Mouse (Mus musculus) stomach, embryonic 15.5 days (tissue): Measurements from ENCODE around the gene Epas1. TPM values are rescaled to one million over a fixed set of nuclear protein-coding genes. Genes with fewer than 3 reads are reported as not detected.
A peak's percentile ranks its signal among the peaks of the same experiment; 100 is the strongest.

ENCODE experiments used
- ATAC-seq: fragments of 200-750 bp; cut with Nextera tagmentation; 2 replicates; pipeline ENCODE4 v1.8.0; 2017; ENCODE audit warnings: low read depth, moderate number of reproducible peaks, moderate TSS enrichment; ENCODE audit not compliant: insufficient read depth, low FRiP score
- H3K27ac ChIP-seq: fragments of 300-500 bp; sonication (generic); 2 replicates; pipeline ENCODE4 v1.5.1; 2015; ENCODE audit warnings: mild to moderate bottlenecking, inconsistent platforms
- H3K27me3 ChIP-seq: fragments of 300-500 bp; sonication (generic); replicated peaks from 2 replicates; pipeline ENCODE4 v1.6.1; 2015; ENCODE audit warnings: inconsistent platforms
- H3K36me3 ChIP-seq: fragments of 300-500 bp; sonication (generic); 2 replicates; pipeline ENCODE4 v1.6.1; 2015; ENCODE audit warnings: inconsistent platforms
- H3K4me1 ChIP-seq: fragments of 300-500 bp; sonication (generic); 2 replicates; pipeline ENCODE4 v1.6.1; 2015; ENCODE audit warnings: inconsistent platforms
- H3K4me2 ChIP-seq: fragments of 300-500 bp; sonication (generic); 2 replicates; pipeline ENCODE4 v1.6.1; 2015; ENCODE audit warnings: mild to moderate bottlenecking, inconsistent platforms
- H3K4me3 ChIP-seq: fragments of 300-500 bp; sonication (generic); replicated peaks from 2 replicates; pipeline ENCODE4 v1.5.1; 2015; ENCODE audit warnings: inconsistent platforms
- H3K9ac ChIP-seq: fragments of 300-500 bp; sonication (generic); 2 replicates; pipeline ENCODE4 v1.6.1; 2015; ENCODE audit warnings: inconsistent platforms
- H3K9me3 ChIP-seq: fragments of 300-500 bp; sonication (generic); 2 replicates; pipeline ENCODE4 v1.6.1; 2016; ENCODE audit warnings: inconsistent platforms
- WGBS: fragments of 180-500 bp; shearing (Covaris S2); methylation state at CpG from one replicate; pipeline ENCODE4 v1.1.7; 2015; 5-methylcytosine and 5-hydroxymethylcytosine counted together
- polyA plus RNA-seq: library from polyadenylated mRNA; unstranded; fragments of >200 nt; fragmentation: Nextera tagmentation; extraction: Ambion mirVana; gene quantifications from 2 replicates; pipeline ENCODE4 v1.2.1, GENCODE M21; 2015

Epas1 gene
- 4.2 and 5.1 TPM in 2 replicates for polyA plus RNA-seq

- peak within 1 kb of the TSS; percentile 24; the same call in 1 of the 2 replicates for H3K9ac ChIP-seq
- H3K4me3 ChIP-seq: peak within 1 kb of the TSS; percentile 53
- peak within 1 kb of the TSS; percentile 54; the same call in 1 of the 2 replicates for H3K27ac ChIP-seq
- H3K36me3 ChIP-seq: no peaks in the 10 kb centered on the region
- H3K4me1 ChIP-seq: peaks cover 18% of the 10 kb centered on the region
- peak within 1 kb of the TSS; percentile 92 for H3K4me2 ChIP-seq
- under 1% methylated on average over 56 of the region's 60 CpGs for WGBS
- peaks cover 22% of the 10 kb centered on the region; the same call in 1 of the 2 replicates for H3K27me3 ChIP-seq
- no peaks in the 10 kb centered on the region for H3K9me3 ChIP-seq
- ATAC-seq: peak; percentile 97
Measured at GRCm38 (mm10) chr17:86753130-86753821, at the start of gene Epas1. TSS of gene Epas1 (plus strand) at chr17:86753700.

- 74% methylated on average over 3 of the region's 3 CpGs for WGBS
- no peak overlapping the region for H3K27ac ChIP-seq
- ATAC-seq: no peak
- H3K36me3 ChIP-seq: no peaks in the 10 kb centered on the region
- H3K4me3 ChIP-seq: no peak overlapping the region
- no peaks in the 10 kb centered on the region for H3K4me1 ChIP-seq
- H3K4me2 ChIP-seq: no peak overlapping the region
- H3K27me3 ChIP-seq: no peaks in the 10 kb centered on the region
- no peak overlapping the region for H3K9ac ChIP-seq
- H3K9me3 ChIP-seq: no peaks in the 10 kb centered on the region
Measured at GRCm38 (mm10) chr17:86705236-86705635, 48.3 kb upstream of the Epas1 start.

DNA sequence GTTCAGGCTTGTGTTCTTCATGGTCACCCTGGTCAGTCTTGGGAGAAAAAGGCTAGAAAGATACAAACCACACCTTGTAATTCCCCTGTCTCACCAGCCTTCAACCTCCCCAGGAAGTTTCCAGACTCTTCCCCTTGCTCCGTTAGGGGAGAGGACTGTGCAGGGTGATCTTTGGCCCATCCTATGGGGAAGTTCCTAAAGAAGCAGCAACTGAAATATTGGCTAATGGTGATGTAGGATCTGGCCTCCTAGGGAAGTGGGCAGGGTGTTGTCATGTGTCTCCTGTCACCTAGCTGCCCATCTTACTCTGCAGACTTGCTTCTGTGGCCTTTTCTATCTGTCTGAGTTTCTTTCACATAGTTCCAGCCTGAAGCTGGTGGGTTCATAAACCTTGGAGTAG lies 47.0 kb upstream of the Epas1 start:
- Histone ChIP-seq H3K9ac (no peak overlapping the region), H3K27ac (no peak overlapping the region), H3K4me2 (no peak overlapping the region), H3K4me3 (no peak overlapping the region), H3K36me3 (no peaks in the 10 kb centered on the region), H3K4me1 (no peaks in the 10 kb centered on the region), H3K27me3 (no peaks in the 10 kb centered on the region), H3K9me3 (no peaks in the 10 kb centered on the region)
- 43% methylated on average over 1 of the region's 1 CpGs for WGBS
- no peak for ATAC-seq

DNA sequence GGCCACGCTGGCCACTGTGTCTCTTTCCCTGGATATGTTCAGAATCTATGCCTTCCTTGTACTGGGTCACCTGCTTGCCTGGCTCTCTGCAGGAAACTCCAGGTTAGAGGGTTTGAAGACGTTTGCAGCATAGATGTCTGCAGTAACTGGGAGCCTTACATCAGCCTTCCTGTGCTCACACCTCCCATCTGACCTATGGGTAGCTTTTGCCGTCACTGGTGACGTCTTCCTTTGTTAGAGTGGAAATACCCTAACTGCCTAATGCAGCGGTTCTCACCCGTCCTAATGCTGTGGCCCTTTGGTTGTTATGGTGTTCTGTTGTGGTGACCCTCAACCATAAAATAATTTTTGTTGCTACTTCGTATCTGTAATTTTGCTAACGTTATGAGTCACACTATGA lies 43.7 kb upstream of the Epas1 start:
- Histone ChIP-seq H3K4me1 (no peaks in the 10 kb centered on the region), H3K4me2 (no peak overlapping the region), H3K27me3 (no peaks in the 10 kb centered on the region), H3K4me3 (no peak overlapping the region), H3K36me3 (no peaks in the 10 kb centered on the region), H3K27ac (no peak overlapping the region), H3K9me3 (no peaks in the 10 kb centered on the region), H3K9ac (no peak overlapping the region)
- no peak for ATAC-seq
- WGBS: 80% methylated on average over 8 of the region's 8 CpGs

DNA sequence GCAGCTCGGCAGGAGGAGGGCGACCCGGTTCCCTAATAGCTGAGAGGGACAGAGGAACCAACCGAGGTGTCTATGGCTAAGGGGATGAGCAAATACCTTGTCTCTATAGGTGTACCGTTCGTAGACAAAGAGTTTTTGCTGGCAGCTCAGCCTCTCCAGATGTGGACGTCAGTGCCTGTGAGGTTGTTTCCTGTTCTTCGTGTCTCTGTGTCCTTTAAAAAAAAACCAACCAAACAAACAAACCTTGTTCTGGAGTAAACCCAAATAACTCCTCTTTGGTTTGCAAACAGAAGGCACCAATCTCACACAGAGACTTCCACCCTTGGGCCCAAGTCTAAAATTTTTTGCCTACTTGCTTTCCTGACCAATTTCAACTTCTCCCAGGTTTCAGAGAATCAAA lies 43.1 kb upstream of the Epas1 start:
- 70% methylated on average over 8 of the region's 8 CpGs for WGBS
- no peaks in the 10 kb centered on the region for H3K9me3 ChIP-seq
- H3K27me3 ChIP-seq: no peaks in the 10 kb centered on the region
- no peak overlapping the region for H3K9ac ChIP-seq
- H3K4me2 ChIP-seq: no peak overlapping the region
- H3K36me3 ChIP-seq: no peaks in the 10 kb centered on the region
- H3K27ac ChIP-seq: no peak overlapping the region
- H3K4me1 ChIP-seq: no peaks in the 10 kb centered on the region
- H3K4me3 ChIP-seq: no peak overlapping the region
- no peak for ATAC-seq

DNA sequence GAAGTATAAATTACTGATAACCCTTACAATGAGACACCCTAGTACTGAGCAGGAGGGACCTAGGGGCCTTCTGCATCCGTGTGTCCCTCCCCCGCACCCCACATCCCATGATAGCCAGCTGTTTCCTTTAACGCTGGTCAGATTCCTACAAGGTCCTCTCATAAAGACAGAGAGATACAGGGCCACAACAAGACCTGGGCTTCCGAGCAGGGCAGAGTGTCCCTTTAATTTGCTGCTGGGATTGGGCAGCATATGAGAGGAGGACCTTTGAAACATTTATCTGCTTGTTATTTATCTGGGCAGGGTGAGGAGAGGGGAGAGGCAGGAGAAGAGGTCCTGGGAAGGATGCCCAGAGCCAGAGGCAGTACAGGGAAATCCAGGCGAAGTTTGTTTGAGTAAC lies 41.6 kb upstream of the Epas1 start:
- H3K4me1 ChIP-seq: no peaks in the 10 kb centered on the region
- WGBS: 36% methylated on average over 5 of the region's 5 CpGs
- no peaks in the 10 kb centered on the region for H3K36me3 ChIP-seq

DNA sequence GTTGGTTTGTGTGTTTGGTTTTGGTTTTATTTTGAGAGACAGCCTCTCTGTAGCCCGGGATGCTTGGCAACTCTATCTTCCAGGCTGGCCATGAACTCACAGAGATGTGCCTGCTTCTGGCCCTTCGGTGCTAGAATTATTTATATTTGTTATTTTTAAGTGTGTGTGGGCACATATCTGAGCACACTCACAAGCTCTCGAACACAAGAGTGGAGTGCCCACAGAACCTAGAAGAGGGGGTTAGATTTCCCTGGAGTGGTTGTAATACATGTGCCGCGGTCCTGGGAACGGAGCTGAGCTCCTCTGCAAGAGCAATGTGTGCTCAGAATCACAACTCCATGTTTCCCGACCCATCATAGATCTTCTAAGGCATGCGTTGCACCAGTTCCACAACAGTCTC lies 40.9 kb upstream of the Epas1 start:
- Histone ChIP-seq H3K36me3 (no peaks in the 10 kb centered on the region), H3K4me3 (no peak overlapping the region), H3K9ac (no peak overlapping the region), H3K4me1 (no peaks in the 10 kb centered on the region), H3K27me3 (no peaks in the 10 kb centered on the region), H3K9me3 (no peaks in the 10 kb centered on the region), H3K4me2 (no peak overlapping the region), H3K27ac (no peak overlapping the region)
- ATAC-seq: no peak
- 89% methylated on average over 8 of the region's 8 CpGs for WGBS

More for the DNA sequence above, 41.6 kb upstream of the Epas1 start:
- Histone ChIP-seq H3K9me3 (no peaks in the 10 kb centered on the region), H3K4me2 (no peak overlapping the region), H3K27me3 (no peaks in the 10 kb centered on the region), H3K4me3 (no peak overlapping the region), H3K27ac (no peak overlapping the region), H3K9ac (no peak overlapping the region)
- ATAC-seq: no peak

DNA sequence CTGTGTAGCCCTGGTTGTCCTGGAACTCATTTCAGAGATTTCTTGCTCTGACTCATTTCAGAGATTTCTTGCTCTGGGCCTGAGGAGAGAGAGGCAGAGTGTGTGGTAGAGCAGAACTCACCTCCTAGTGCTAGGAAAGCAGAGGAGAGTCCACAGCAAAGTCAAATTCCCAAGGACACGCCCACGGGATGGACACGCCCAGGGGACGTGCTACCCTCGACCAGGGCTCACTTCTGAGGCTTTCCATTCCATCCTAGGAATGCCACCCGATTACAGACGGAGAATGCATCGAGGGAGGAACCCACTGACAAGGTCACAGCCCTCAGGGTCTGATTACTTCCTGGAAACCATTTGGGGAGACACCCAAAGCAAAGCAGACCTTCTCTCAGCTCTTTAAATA lies 39.9 kb upstream of the Epas1 start:
- no peak overlapping the region for H3K4me2 ChIP-seq
- H3K9ac ChIP-seq: no peak overlapping the region
- H3K27ac ChIP-seq: no peak overlapping the region
- H3K27me3 ChIP-seq: no peaks in the 10 kb centered on the region
- no peaks in the 10 kb centered on the region for H3K9me3 ChIP-seq
- WGBS: 15% methylated on average over 8 of the region's 8 CpGs
- ATAC-seq: no peak
- no peak overlapping the region for H3K4me3 ChIP-seq
- H3K36me3 ChIP-seq: no peaks in the 10 kb centered on the region
- H3K4me1 ChIP-seq: no peaks in the 10 kb centered on the region

- 0 out of 2 replicates have a peak, but pooled peaks cover 5% of the 10 kb centered on the region for H3K4me1 ChIP-seq
- no peaks in the 10 kb centered on the region for H3K9me3 ChIP-seq
- H3K4me3 ChIP-seq: no peak overlapping the region
- no peak overlapping the region for H3K9ac ChIP-seq
- no peaks in the 10 kb centered on the region for H3K27me3 ChIP-seq
- H3K36me3 ChIP-seq: no peaks in the 10 kb centered on the region
- WGBS: 62% methylated on average over 8 of the region's 8 CpGs
- ATAC-seq: no peak
- H3K4me2 ChIP-seq: no peak overlapping the region
- no peak overlapping the region for H3K27ac ChIP-seq
Measured at GRCm38 (mm10) chr17:86724786-86725415, 28.6 kb upstream of the Epas1 start.

DNA sequence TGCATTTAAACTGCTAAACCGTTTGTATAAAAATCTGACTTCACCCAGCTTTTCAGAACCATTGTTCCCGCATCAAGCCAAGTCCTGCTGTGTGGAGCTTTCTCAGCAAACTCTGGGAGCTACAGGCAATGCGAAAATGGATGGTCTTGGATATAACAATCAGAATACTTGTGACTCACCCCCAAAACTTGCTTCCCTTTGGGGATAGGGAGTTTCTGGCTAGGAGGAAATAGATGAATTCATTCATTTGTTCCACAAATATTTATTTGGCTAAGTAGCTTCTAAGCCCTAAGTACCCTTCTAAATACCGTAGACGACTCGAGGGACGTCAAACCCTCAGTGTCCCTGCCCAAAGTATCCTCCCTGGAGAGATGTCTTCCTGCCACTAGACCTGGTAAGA lies 27.0 kb upstream of the Epas1 start:
- H3K36me3 ChIP-seq: no peaks in the 10 kb centered on the region
- no peaks in the 10 kb centered on the region for H3K27me3 ChIP-seq
- no peaks in the 10 kb centered on the region for H3K9me3 ChIP-seq
- ATAC-seq: no peak
- H3K4me2 ChIP-seq: 0 out of 2 replicates have a peak overlapping the region, but pooled peaks have one; percentile 11
- H3K4me3 ChIP-seq: no peak overlapping the region
- H3K9ac ChIP-seq: no peak overlapping the region
- peak overlapping the region; percentile 70 for H3K27ac ChIP-seq
- WGBS: 45% methylated on average over 7 of the region's 7 CpGs
- 0 out of 2 replicates have a peak, but pooled peaks cover 5% of the 10 kb centered on the region for H3K4me1 ChIP-seq

GRCm38 (mm10) chr17:86727031-86727430 lies 26.5 kb upstream of the Epas1 start:
- H3K27ac ChIP-seq: peak overlapping the region; percentile 70
- H3K36me3 ChIP-seq: no peaks in the 10 kb centered on the region
- 48% methylated on average over 7 of the region's 7 CpGs for WGBS
- no peaks in the 10 kb centered on the region for H3K27me3 ChIP-seq
- no peak overlapping the region for H3K9ac ChIP-seq
- 0 out of 2 replicates have a peak overlapping the region, but pooled peaks have one; percentile 11 for H3K4me2 ChIP-seq
- no peak overlapping the region for H3K4me3 ChIP-seq
- ATAC-seq: no peak
- peaks cover 8% of the 10 kb centered on the region for H3K4me1 ChIP-seq
- no peaks in the 10 kb centered on the region for H3K9me3 ChIP-seq

- H3K9ac ChIP-seq: no peak overlapping the region
- WGBS: 84% methylated on average over 6 of the region's 6 CpGs
- H3K27ac ChIP-seq: no peak overlapping the region
- no peak for ATAC-seq
- peaks cover 11% of the 10 kb centered on the region for H3K4me1 ChIP-seq
- H3K4me3 ChIP-seq: no peak overlapping the region
- H3K9me3 ChIP-seq: no peaks in the 10 kb centered on the region
- no peaks in the 10 kb centered on the region for H3K36me3 ChIP-seq
- H3K4me2 ChIP-seq: no peak overlapping the region
- no peaks in the 10 kb centered on the region for H3K27me3 ChIP-seq
Measured at GRCm38 (mm10) chr17:86731273-86731672, 22.2 kb upstream of the Epas1 start.
